Mouse (Mus musculus) C2C12 (cell line): Measurements from ENCODE around the gene Vmn1r85. TPM values are rescaled to one million over a fixed set of nuclear protein-coding genes. Genes with fewer than 3 reads are reported as not detected.

Source experiments
- H3K27me3 ChIP-seq: one replicate; pipeline ENCODE4 v1.6.1; 2011; ENCODE audit not compliant: control insufficient read depth, insufficient read depth, insufficient read length
- H3K36me3 ChIP-seq: one replicate; pipeline ENCODE4 v1.6.1; 2011; ENCODE audit not compliant: control insufficient read depth, insufficient read depth
- H3K4me3 ChIP-seq: one replicate; pipeline ENCODE4 v1.5.1; 2011; ENCODE audit warnings: mild to moderate bottlenecking, control low read depth; ENCODE audit not compliant: poor library complexity, insufficient read depth, severe bottlenecking
- H3K79me2 ChIP-seq: one replicate; pipeline ENCODE4 v1.6.1; 2011; ENCODE audit not compliant: control insufficient read depth, insufficient read depth
- H3K79me3 ChIP-seq: one replicate; pipeline ENCODE4 v1.6.1; 2011; ENCODE audit warnings: low read depth, control low read depth
- H3ac ChIP-seq: one replicate; pipeline ENCODE3; 2011; ENCODE audit warnings: low read depth; ENCODE audit not compliant: control insufficient read depth, insufficient read length
- CEBPB ChIP-seq: IDR thresholded peaks from one replicate; pipeline ENCODE4 v1.6.1; 2011; ENCODE audit warnings: low read depth, mild to moderate bottlenecking, control low read depth, moderate library complexity
- CTCF ChIP-seq: IDR thresholded peaks from one replicate; pipeline ENCODE4 v1.5.1; 2011; ENCODE audit not compliant: control insufficient read depth, insufficient read depth, insufficient read length
- FOSL1 ChIP-seq: IDR thresholded peaks from one replicate; pipeline ENCODE4 v1.8.0; 2011; ENCODE audit warnings: mild to moderate bottlenecking, low read length; ENCODE audit not compliant: poor library complexity, insufficient read depth, severe bottlenecking
- MAX ChIP-seq: IDR thresholded peaks from one replicate; pipeline ENCODE4 v1.6.1; 2011; ENCODE audit warnings: mild to moderate bottlenecking, control low read depth
- MYOD1 ChIP-seq: IDR thresholded peaks from one replicate; pipeline ENCODE4 v1.6.1; 2011; ENCODE audit warnings: low read depth; ENCODE audit not compliant: control insufficient read depth, insufficient read length
- MYOG ChIP-seq: IDR thresholded peaks from one replicate; pipeline ENCODE4 v1.6.1; 2011; ENCODE audit not compliant: control insufficient read depth, insufficient read length; ENCODE audit errors: extremely low read depth
- USF1 ChIP-seq: IDR thresholded peaks from one replicate; pipeline ENCODE4 v1.6.1; 2011; ENCODE audit warnings: low read depth, mild to moderate bottlenecking, control low read depth, moderate library complexity
- polyA plus RNA-seq: library from polyadenylated mRNA; unstranded; fragments of >200 nt; fragmentation: generic; extraction: Trizol; gene quantifications from one replicate; pipeline ENCODE4 v1.2.1, GENCODE M21; 2012; ENCODE audit warnings: missing spikeins

The Vmn1r85 gene
- polyA plus RNA-seq, 1 experiment, result not detected

DNA sequence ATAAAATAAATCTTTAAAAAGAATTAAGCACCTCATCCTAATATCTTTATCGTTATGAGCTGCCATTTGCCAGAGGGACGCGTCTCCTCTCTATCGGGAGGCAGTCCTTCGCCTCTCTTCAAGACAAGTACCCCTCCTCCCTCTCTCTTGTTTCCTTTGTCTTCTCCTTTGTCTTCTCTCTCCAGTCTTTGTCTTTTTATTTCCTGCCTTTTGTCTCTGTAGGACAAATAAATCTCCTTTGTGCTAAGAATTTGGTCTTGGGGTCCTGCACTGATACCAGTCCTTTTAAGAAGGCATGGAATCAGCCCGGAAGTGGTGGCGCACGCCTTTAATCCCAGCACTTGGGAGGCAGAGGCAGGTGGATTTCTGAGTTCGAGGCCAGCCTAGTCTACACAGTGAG, 35.4 kb downstream of the Vmn1r85 start:
- Histone ChIP-seq H3K27me3 (peaks cover 3% of the 10 kb centered on the region), H3K36me3 (no peaks in the 10 kb centered on the region), H3K79me2 (no peaks in the 10 kb centered on the region), H3ac (no peak overlapping the region), H3K79me3 (no peaks in the 10 kb centered on the region), H3K4me3 (no peak overlapping the region)
- TF ChIP-seq CEBPB (no peak), CTCF (no peak)

DNA sequence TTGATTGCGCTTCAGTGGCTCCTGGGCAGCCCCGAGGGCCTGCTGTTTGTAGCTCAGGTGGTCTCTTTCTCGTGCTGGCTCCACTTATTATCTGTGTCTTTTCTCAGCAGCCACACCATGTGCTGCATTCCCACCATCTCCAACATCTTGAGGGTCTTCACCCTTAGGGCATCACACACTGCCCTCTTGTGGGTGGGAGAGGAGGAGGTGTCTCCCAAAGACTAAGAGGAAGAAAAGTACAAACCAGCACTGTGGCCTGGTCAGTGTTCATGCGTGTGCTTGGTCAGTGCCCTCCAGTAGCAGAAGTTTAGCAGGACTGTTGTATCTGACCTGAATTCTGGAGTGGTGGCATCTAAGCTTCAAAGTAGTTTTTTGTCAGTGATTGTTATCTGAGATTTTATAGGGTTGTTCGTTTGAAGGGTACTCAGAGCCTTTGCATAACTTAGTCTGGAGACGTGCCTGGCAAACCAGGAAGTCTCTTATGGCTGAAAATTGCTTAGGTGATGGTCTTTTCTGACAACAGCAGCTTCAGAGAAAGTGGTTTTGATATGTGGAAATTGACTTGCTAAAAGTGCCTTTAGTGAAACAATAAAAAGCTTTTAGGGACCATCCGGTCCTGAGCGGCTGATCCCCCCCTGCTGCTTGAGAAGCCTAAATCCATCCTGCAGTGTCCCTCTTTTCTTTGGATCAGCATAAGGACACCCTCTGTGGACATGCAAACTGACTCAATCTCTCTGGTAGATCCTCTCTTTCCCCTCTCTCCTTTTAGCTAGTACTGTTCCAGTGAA, 37.9 kb downstream of the Vmn1r85 start:
- H3ac ChIP-seq, result no peak overlapping the region
- no peak for TF ChIP-seq USF1
- no peak for TF ChIP-seq FOSL1
- no peak for TF ChIP-seq MYOD1
- no peak for TF ChIP-seq CEBPB
- TF ChIP-seq MYOG, result no peak
- TF ChIP-seq CTCF, result no peak
- no peak for TF ChIP-seq MAX
- no peak overlapping the region for H3K4me3 ChIP-seq
- no peaks in the 10 kb centered on the region for H3K79me2 ChIP-seq
- H3K27me3 ChIP-seq, result peaks cover 3% of the 10 kb centered on the region
- no peaks in the 10 kb centered on the region for H3K36me3 ChIP-seq
- H3K79me3 ChIP-seq, result no peaks in the 10 kb centered on the region

DNA sequence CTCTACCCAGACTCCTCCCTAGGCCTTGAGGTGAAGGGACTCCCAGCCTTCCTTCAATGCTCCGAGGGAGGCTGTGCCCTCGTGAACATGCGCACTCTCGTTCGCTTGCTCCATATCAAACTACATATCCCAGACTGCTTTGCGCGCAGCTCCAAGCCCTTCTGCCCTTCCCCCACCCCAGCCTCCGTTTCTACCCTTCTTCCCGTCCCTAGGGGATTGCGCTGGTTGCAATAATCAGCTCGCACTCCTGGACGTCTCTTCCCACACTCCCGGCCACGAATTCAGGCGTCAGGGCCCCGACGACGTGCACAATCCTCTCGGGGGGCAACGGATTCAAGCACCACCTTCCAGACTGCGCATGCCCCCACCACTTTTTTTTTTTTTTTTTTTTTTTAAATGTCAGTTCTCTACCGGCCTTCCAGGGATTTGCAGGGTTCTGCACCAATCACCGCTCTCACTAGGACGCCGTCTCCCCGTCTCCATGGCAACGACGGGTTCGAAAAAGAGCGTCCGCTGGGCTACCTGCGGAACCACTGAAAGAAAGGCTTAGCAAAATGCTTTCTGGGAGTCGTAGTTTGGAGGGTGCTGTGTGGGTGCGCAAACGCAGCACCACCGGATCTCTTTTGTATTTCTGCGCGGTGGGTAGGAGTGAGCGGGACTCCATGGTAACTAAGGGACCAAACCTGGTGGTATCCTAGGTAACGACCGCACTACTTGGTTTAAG, 40.5 kb downstream of the Vmn1r85 start, which contains the start of gene Mzf1:
Gene Mzf1 (minus strand): TSS at position 478 of the 724 bp plus-strand sequence.
- Histone ChIP-seq H3K4me3 (peak within 1 kb of the TSS; percentile 26), H3K27me3 (no peaks in the 10 kb centered on the region), H3K79me2 (no peaks in the 10 kb centered on the region), H3K79me3 (no peaks in the 10 kb centered on the region), H3K36me3 (no peaks in the 10 kb centered on the region), H3ac (peak within 1 kb of the TSS; percentile 68)
- TF ChIP-seq MYOG (no peak), USF1 (no peak), MYOD1 (no peak), CTCF (no peak)

DNA sequence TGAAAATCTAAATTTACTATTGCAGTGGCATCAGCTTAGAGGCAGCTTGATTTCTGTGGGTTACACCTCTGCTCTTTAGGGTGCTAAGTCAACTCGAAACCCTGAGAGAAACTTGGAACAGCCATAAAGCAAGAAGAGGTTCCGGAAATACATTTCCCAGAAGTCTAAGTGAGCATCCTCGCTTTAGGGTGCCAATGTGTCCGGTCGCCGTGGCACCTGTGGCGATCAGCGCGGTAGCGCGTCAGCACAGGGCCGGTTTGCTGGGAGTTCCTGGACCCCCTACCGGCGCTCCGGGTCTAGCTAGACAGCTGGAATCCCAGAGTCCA, 41.0 kb downstream of the Vmn1r85 start:
- Histone ChIP-seq H3K36me3 (no peaks in the 10 kb centered on the region), H3K79me2 (no peaks in the 10 kb centered on the region), H3ac (no peak overlapping the region), H3K27me3 (no peaks in the 10 kb centered on the region), H3K4me3 (no peak overlapping the region), H3K79me3 (no peaks in the 10 kb centered on the region)
- TF ChIP-seq MAX (no peak), CEBPB (no peak), MYOD1 (no peak)

DNA sequence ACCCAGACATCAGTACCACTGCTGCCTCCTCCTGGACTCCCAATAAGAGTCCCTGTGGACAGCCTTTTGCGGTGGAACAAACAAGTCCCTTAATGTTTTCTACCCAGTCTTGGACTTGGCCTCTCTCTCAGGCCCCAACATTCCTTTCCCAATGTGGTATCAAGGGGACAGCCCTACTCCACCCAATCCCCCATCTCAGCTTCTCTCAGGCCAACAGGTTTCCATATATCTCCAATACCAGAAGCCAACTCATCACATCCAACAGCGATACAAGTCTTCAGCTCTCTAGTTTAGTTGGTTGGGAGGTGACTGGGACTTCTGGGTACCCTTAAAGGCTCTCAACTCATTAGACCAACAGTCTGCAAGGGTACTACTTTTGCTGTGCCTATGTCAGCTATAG, 41.5 kb downstream of the Vmn1r85 start:
- Histone ChIP-seq H3K4me3 (no peak overlapping the region), H3K36me3 (no peaks in the 10 kb centered on the region), H3K79me2 (no peaks in the 10 kb centered on the region), H3K79me3 (no peaks in the 10 kb centered on the region), H3K27me3 (no peaks in the 10 kb centered on the region), H3ac (no peak overlapping the region)
- no peak for TF ChIP-seq MAX
- TF ChIP-seq CTCF, result no peak
- TF ChIP-seq USF1, result no peak
- TF ChIP-seq FOSL1, result no peak
- no peak for TF ChIP-seq MYOD1
- TF ChIP-seq MYOG, result no peak
- TF ChIP-seq CEBPB, result no peak

DNA sequence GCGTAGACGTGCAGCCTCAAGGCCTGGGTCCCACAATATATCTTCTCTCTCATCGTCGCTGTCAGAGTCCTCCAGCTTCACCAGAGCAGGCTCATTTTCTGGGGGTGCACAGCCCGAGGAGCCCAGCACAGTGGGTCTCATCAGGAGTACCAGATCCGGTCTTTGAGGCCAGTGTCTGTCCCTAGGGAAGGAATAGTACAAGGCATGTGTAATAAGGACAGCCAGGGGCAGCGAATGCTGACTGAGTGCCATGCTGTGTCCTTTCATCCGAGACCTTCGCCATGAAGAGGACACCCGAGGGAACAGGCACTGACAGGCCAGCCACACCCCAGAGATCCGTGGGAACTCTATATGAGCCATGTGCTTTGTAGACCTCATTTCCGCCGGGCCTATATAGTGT, 42.0 kb downstream of the Vmn1r85 start:
- H3K79me2 ChIP-seq, result no peaks in the 10 kb centered on the region
- H3ac ChIP-seq, result no peak overlapping the region
- no peaks in the 10 kb centered on the region for H3K79me3 ChIP-seq
- H3K4me3 ChIP-seq, result no peak overlapping the region
- no peaks in the 10 kb centered on the region for H3K27me3 ChIP-seq
- TF ChIP-seq USF1 (no peak), MYOD1 (no peak), CTCF (no peak), CEBPB (no peak), MAX (no peak), FOSL1 (no peak), MYOG (no peak)
- no peaks in the 10 kb centered on the region for H3K36me3 ChIP-seq
